Mouse (Mus musculus): ENCODE data around the gene Gm6096.
"Not testable (repeated sequence)": the region's sequence is repeated elsewhere in the genome, so short reads cannot be mapped to it uniquely, and the experiment has no call there.

Gm6096 gene

GRCm38 (mm10) chr7:34250738-34251137 lies at the start of gene Gm6096:
Gm6096 (plus strand) TSS chr7:34251038.
- no peak for DNase-seq (ENCODE audit: low spot score in 2 of 2)

GRCm38 (mm10) chr7:34202147-34202546 lies 48.7 kb upstream of the Gm6096 start:
- not testable (repeated sequence) for DNase-seq (ENCODE audit: low spot score in 2 of 2)

GRCm38 (mm10) chr7:34206331-34206730 lies 44.5 kb upstream of the Gm6096 start:
- DNase-seq (ENCODE audit: low spot score in 2 of 2): no peak

- DNase-seq (ENCODE audit: low spot score in 2 of 2): no peak
Measured at GRCm38 (mm10) chr7:34208027-34208745, 42.7 kb upstream of the Gm6096 start.

GRCm38 (mm10) chr7:34213281-34213680 lies 37.6 kb upstream of the Gm6096 start:
- DNase-seq (ENCODE audit: low spot score in 2 of 2): no peak

GRCm38 (mm10) chr7:34214644-34215043 lies 36.2 kb upstream of the Gm6096 start:
- no peak for DNase-seq (ENCODE audit: low spot score in 2 of 2)

GRCm38 (mm10) chr7:34215481-34215880 lies 35.4 kb upstream of the Gm6096 start:
- DNase-seq (ENCODE audit: low spot score in 2 of 2): no peak

- no peak for DNase-seq (ENCODE audit: low spot score in 2 of 2)
Measured at GRCm38 (mm10) chr7:34216474-34216873, 34.4 kb upstream of the Gm6096 start.

GRCm38 (mm10) chr7:34218496-34218895 lies 32.3 kb upstream of the Gm6096 start:
- DNase-seq (ENCODE audit: low spot score in 2 of 2): no peak

- no peak for DNase-seq (ENCODE audit: low spot score in 2 of 2)
Measured at GRCm38 (mm10) chr7:34221594-34222250, 29.1 kb upstream of the Gm6096 start.

- no peak for DNase-seq (ENCODE audit: low spot score in 2 of 2)
Measured at GRCm38 (mm10) chr7:34222340-34222739, 28.5 kb upstream of the Gm6096 start.

- no peak for DNase-seq (ENCODE audit: low spot score in 2 of 2)
Measured at GRCm38 (mm10) chr7:34224308-34224707, 26.5 kb upstream of the Gm6096 start.

- peak in 1 of 2 experiments; percentile 58 for DNase-seq (ENCODE audit: low spot score in 2 of 2)
Measured at GRCm38 (mm10) chr7:34226086-34226485, 24.8 kb upstream of the Gm6096 start.

GRCm38 (mm10) chr7:34226846-34227245 lies 24.0 kb upstream of the Gm6096 start:
- no peak for DNase-seq (ENCODE audit: low spot score in 2 of 2)

GRCm38 (mm10) chr7:34228641-34229040 lies 22.2 kb upstream of the Gm6096 start:
- no peak for DNase-seq (ENCODE audit: low spot score in 2 of 2)

GRCm38 (mm10) chr7:34229153-34229552 lies 21.7 kb upstream of the Gm6096 start:
- DNase-seq (ENCODE audit: low spot score in 2 of 2): no peak

GRCm38 (mm10) chr7:34229691-34230111 lies 21.1 kb upstream of the Gm6096 start:
- peak; percentile 53 to 69 for DNase-seq (ENCODE audit: low spot score in 2 of 2)

GRCm38 (mm10) chr7:34230116-34230515 lies 20.7 kb upstream of the Gm6096 start, which contains the start of gene Gpi1:
Gpi1 (minus strand) TSS chr7:34230336.
- DNase-seq (ENCODE audit: low spot score in 2 of 2): peak in 1 of 2 experiments; percentile 67

- DNase-seq (ENCODE audit: low spot score in 2 of 2): no peak
Measured at GRCm38 (mm10) chr7:34232785-34233725, 17.8 kb upstream of the Gm6096 start.

- DNase-seq (ENCODE audit: low spot score in 2 of 2): peak; percentile 99 to 100
Measured at GRCm38 (mm10) chr7:34233909-34234609, 16.8 kb upstream of the Gm6096 start.

Data from left cerebral cortex, adult 9 months (tissue).